Mouse (Mus musculus) heart, embryonic 10.5 days (tissue): Measurements from ENCODE around the gene Stra8. TPM values are rescaled to one million over a fixed set of nuclear protein-coding genes. Genes with fewer than 3 reads are reported as not detected.

Experiments used
- DNase-seq: peaks from one replicate; pipeline ENCODE4 v3.0.0-alpha.2; 2017; ENCODE audit warnings: low spot score
- H3K27ac ChIP-seq: fragments of 300-500 bp; sonication (generic); 2 replicates; pipeline ENCODE4 v1.5.1; 2016; ENCODE audit warnings: mild to moderate bottlenecking
- H3K27me3 ChIP-seq: fragments of 300-500 bp; sonication (generic); 2 replicates; pipeline ENCODE4 v1.6.1; 2016; ENCODE audit warnings: mild to moderate bottlenecking; ENCODE audit not compliant: poor library complexity, insufficient read depth, severe bottlenecking
- H3K36me3 ChIP-seq: fragments of 300-500 bp; sonication (generic); 2 replicates; pipeline ENCODE4 v1.6.1; 2016; ENCODE audit warnings: mild to moderate bottlenecking, moderate library complexity
- H3K4me1 ChIP-seq: fragments of 300-500 bp; sonication (generic); 2 replicates; pipeline ENCODE4 v1.6.1; 2016; ENCODE audit warnings: mild to moderate bottlenecking
- H3K4me3 ChIP-seq: fragments of 300-500 bp; sonication (generic); 2 replicates; pipeline ENCODE4 v1.5.1; 2016; ENCODE audit warnings: mild to moderate bottlenecking, moderate library complexity
- H3K9me3 ChIP-seq: fragments of 300-500 bp; sonication (generic); 2 replicates; pipeline ENCODE4 v1.6.1; 2016; ENCODE audit warnings: mild to moderate bottlenecking, moderate library complexity
- WGBS: fragments of 180-500 bp; shearing (Covaris S2); methylation state at CpG from one replicate; pipeline ENCODE4 v1.1.7; 2016; 5-methylcytosine and 5-hydroxymethylcytosine counted together
- polyA plus RNA-seq: library from polyadenylated mRNA; unstranded; fragments of >200 nt; fragmentation: Nextera tagmentation; extraction: Ambion mirVana; gene quantifications from 2 replicates; pipeline ENCODE4 v1.2.1, GENCODE M21; 2016

Stra8 gene
- polyA plus RNA-seq, 1 experiment from 2014 or later = not detected

DNA sequence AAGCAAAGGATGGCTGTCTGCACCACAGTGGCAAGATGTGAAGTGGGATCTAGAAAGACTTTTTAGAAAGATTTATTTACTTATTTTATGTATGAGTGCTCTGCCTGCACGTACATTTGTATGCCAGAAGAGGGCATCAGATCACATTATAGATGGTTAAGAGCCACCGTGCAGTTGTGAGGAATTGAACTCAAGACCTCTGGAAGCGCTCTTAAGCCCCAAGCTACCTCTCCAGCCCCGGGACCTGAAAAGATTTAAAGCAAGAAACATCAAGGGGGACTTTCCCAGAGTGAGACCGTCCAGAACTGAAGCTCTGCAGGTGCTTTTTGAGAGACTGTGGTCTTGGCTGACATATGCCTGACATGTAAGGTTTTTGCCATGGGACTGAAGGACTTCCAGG lies 16.8 kb downstream of the Stra8 start:
- no peak for DNase-seq
- WGBS = 66% methylated on average over 5 of the region's 5 CpGs
- Histone ChIP-seq H3K9me3 (no peaks in the 10 kb centered on the region), H3K27me3 (peaks cover 4% of the 10 kb centered on the region; the same call in 1 of the 2 replicates), H3K27ac (no peak overlapping the region), H3K36me3 (no peaks in the 10 kb centered on the region), H3K4me1 (peaks cover 6% of the 10 kb centered on the region; the same call in 1 of the 2 replicates), H3K4me3 (no peak overlapping the region)

- Histone ChIP-seq H3K36me3 (no peaks in the 10 kb centered on the region), H3K9me3 (no peaks in the 10 kb centered on the region), H3K27me3 (peaks cover 4% of the 10 kb centered on the region; the same call in 1 of the 2 replicates), H3K27ac (no peak overlapping the region), H3K4me1 (peaks cover 6% of the 10 kb centered on the region; the same call in 1 of the 2 replicates), H3K4me3 (no peak overlapping the region)
- no peak for DNase-seq
- WGBS = 64% methylated on average over 7 of the region's 7 CpGs
Measured at GRCm38 (mm10) chr6:34938280-34938928, 18.4 kb downstream of the Stra8 start.

DNA sequence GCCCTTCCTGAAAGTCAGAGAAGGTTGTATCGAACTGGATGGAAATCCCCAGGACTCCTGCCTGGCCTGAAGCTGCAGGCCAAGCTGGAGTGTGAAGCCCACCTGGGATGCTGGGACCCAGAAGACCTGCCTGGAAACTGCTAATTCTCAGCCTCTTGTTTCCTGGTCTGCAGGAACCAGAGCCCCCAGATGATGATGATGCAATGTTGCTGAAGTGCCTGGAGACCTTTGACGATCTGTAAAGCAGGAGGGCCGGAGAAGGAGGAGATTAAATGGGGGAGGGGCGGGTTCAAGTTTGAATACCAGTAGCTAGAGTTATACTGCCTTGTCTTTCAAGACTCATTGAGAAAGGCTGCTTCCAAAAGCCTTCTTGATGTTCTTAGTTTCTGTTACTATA lies 19.0 kb downstream of the Stra8 start:
- Histone ChIP-seq H3K4me1 (peaks cover 6% of the 10 kb centered on the region; the same call in 1 of the 2 replicates), H3K27ac (no peak overlapping the region), H3K27me3 (peaks cover 4% of the 10 kb centered on the region; the same call in 1 of the 2 replicates), H3K9me3 (no peaks in the 10 kb centered on the region), H3K36me3 (no peaks in the 10 kb centered on the region), H3K4me3 (no peak overlapping the region)
- WGBS = 24% methylated on average over 4 of the region's 4 CpGs
- DNase-seq = no peak

DNA sequence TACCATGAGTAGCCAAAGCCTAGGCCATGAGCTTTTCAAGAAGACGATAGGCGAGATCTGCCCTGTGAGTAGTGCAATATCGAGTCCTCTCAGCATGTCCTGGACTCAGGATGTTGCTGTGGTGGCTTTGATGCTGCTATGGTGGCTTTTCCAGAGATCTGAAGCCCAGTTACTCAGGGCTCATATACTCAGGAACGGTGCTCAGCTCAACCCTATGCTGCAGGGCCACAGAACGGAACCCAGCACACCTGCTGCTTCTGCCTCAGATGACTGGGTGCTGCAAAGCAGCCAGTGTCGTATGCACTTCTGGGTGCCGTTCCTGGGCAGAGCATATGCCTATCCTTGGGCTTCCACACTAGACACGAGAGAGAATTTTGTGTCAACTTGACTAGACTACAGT lies 19.5 kb downstream of the Stra8 start:
- DNase-seq = no peak
- Histone ChIP-seq H3K9me3 (no peaks in the 10 kb centered on the region), H3K4me1 (peaks cover 11% of the 10 kb centered on the region; the same call in 1 of the 2 replicates), H3K36me3 (no peaks in the 10 kb centered on the region), H3K27ac (no peak overlapping the region), H3K27me3 (no peaks in the 10 kb centered on the region), H3K4me3 (no peak overlapping the region)
- 83% methylated on average over 8 of the region's 8 CpGs for WGBS

GRCm38 (mm10) chr6:34941496-34941895 lies 21.5 kb downstream of the Stra8 start:
- H3K4me3 ChIP-seq = no peak overlapping the region
- WGBS = 80% methylated on average over 2 of the region's 2 CpGs
- no peak overlapping the region for H3K27ac ChIP-seq
- H3K27me3 ChIP-seq = peaks cover 3% of the 10 kb centered on the region; the same call in 1 of the 2 replicates
- peaks cover 14% of the 10 kb centered on the region for H3K4me1 ChIP-seq
- no peak for DNase-seq
- H3K36me3 ChIP-seq = no peaks in the 10 kb centered on the region
- no peaks in the 10 kb centered on the region for H3K9me3 ChIP-seq

- Histone ChIP-seq H3K36me3 (no peaks in the 10 kb centered on the region), H3K27ac (no peak overlapping the region), H3K4me3 (no peak overlapping the region), H3K4me1 (peaks cover 14% of the 10 kb centered on the region), H3K27me3 (peaks cover 3% of the 10 kb centered on the region; the same call in 1 of the 2 replicates), H3K9me3 (no peaks in the 10 kb centered on the region)
- no peak for DNase-seq
- 83% methylated on average over 9 of the region's 9 CpGs for WGBS
Measured at GRCm38 (mm10) chr6:34942446-34942845, 22.5 kb downstream of the Stra8 start.

GRCm38 (mm10) chr6:34943499-34943898 lies 23.5 kb downstream of the Stra8 start:
- peaks cover 10% of the 10 kb centered on the region; the same call in 1 of the 2 replicates for H3K27me3 ChIP-seq
- no peak overlapping the region for H3K27ac ChIP-seq
- no peaks in the 10 kb centered on the region for H3K36me3 ChIP-seq
- H3K4me1 ChIP-seq = peaks cover 18% of the 10 kb centered on the region
- 72% methylated on average over 5 of the region's 5 CpGs for WGBS
- H3K4me3 ChIP-seq = no peak overlapping the region
- no peaks in the 10 kb centered on the region for H3K9me3 ChIP-seq
- DNase-seq = no peak

- no peak overlapping the region for H3K4me3 ChIP-seq
- H3K4me1 ChIP-seq = peaks cover 15% of the 10 kb centered on the region
- H3K9me3 ChIP-seq = no peaks in the 10 kb centered on the region
- H3K27ac ChIP-seq = no peak overlapping the region
- H3K27me3 ChIP-seq = peaks cover 17% of the 10 kb centered on the region; the same call in 1 of the 2 replicates
- no peak for DNase-seq
- 85% methylated on average over 1 of the region's 1 CpGs for WGBS
- no peaks in the 10 kb centered on the region for H3K36me3 ChIP-seq
Measured at GRCm38 (mm10) chr6:34946486-34947079, 26.6 kb downstream of the Stra8 start.

- H3K9me3 ChIP-seq = no peaks in the 10 kb centered on the region
- H3K27ac ChIP-seq = no peak overlapping the region
- no peak for DNase-seq
- H3K36me3 ChIP-seq = no peaks in the 10 kb centered on the region
- H3K4me1 ChIP-seq = peaks cover 15% of the 10 kb centered on the region
- WGBS = 19% methylated on average over 11 of the region's 11 CpGs
- H3K4me3 ChIP-seq = peak overlapping the region; percentile 34; the same call in 1 of the 2 replicates
- H3K27me3 ChIP-seq = peaks cover 17% of the 10 kb centered on the region; the same call in 1 of the 2 replicates
Measured at GRCm38 (mm10) chr6:34948461-34948860, 28.5 kb downstream of the Stra8 start.

DNA sequence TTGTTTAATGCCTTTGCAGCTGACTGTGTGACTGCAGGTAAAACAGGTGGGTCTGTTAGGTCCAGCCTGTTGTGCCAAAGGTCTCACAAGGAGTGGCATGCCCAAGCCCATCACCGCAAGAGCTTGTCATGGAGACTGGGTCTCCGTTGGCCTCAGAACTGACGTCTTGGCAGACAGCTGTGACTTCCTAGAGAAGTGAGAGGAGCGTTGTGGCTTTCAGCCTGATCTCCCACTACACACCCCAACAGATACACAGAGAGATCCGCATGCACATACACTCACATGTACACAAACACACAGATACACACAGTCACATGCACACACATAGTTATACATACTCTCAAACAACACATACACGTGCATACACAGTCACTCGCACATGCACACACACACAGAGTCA lies 31.6 kb downstream of the Stra8 start:
- Histone ChIP-seq H3K27me3 (peaks cover 17% of the 10 kb centered on the region), H3K36me3 (no peaks in the 10 kb centered on the region), H3K27ac (no peak overlapping the region), H3K4me1 (peaks cover 21% of the 10 kb centered on the region), H3K4me3 (no peak overlapping the region), H3K9me3 (no peaks in the 10 kb centered on the region)
- WGBS = 82% methylated on average over 7 of the region's 7 CpGs
- DNase-seq = no peak

- no peaks in the 10 kb centered on the region for H3K36me3 ChIP-seq
- no peaks in the 10 kb centered on the region for H3K9me3 ChIP-seq
- peaks cover 21% of the 10 kb centered on the region for H3K4me1 ChIP-seq
- DNase-seq = no peak
- 69% methylated on average over 7 of the region's 7 CpGs for WGBS
- H3K27ac ChIP-seq = no peak overlapping the region
- peaks cover 17% of the 10 kb centered on the region; the same call in 1 of the 2 replicates for H3K27me3 ChIP-seq
- H3K4me3 ChIP-seq = no peak overlapping the region
Measured at GRCm38 (mm10) chr6:34951956-34952667, 32.1 kb downstream of the Stra8 start.

- peaks cover 13% of the 10 kb centered on the region for H3K4me1 ChIP-seq
- H3K9me3 ChIP-seq = no peaks in the 10 kb centered on the region
- peak; percentile 84 for DNase-seq
- H3K36me3 ChIP-seq = no peaks in the 10 kb centered on the region
- no peak overlapping the region for H3K27ac ChIP-seq
- 53% methylated on average over 18 of the region's 18 CpGs for WGBS
- peaks cover 3% of the 10 kb centered on the region; the same call in 1 of the 2 replicates for H3K27me3 ChIP-seq
- peak overlapping the region; percentile 46 for H3K4me3 ChIP-seq
Measured at GRCm38 (mm10) chr6:34954926-34955861, 35.2 kb downstream of the Stra8 start.
